Mouse (Mus musculus) embryonic fibroblast, embryonic 13.5 days (primary cell): ENCODE measurements around the gene Gm17542. TPM values are rescaled to one million over a fixed set of nuclear protein-coding genes. Genes with fewer than 3 reads are reported as not detected.
"Not testable (repeated sequence)": the region's sequence is repeated elsewhere in the genome, so short reads cannot be mapped to it uniquely, and the experiment has no call there.

Source experiments
- H3K27ac ChIP-seq: 2 replicates; pipeline ENCODE4 v1.5.1; 2012; ENCODE audit warnings: low read length, control low read depth, inconsistent platforms; ENCODE audit not compliant: insufficient read depth
- H3K4me1 ChIP-seq: 2 replicates; pipeline ENCODE4 v1.6.1; 2011; ENCODE audit warnings: low read length; ENCODE audit not compliant: control insufficient read depth, insufficient read depth
- H3K4me3 ChIP-seq: 2 replicates; pipeline ENCODE4 v1.5.1; 2011; ENCODE audit warnings: mild to moderate bottlenecking, control low read depth, low read length; ENCODE audit not compliant: insufficient read depth
- CTCF ChIP-seq: IDR thresholded peaks from 2 replicates; pipeline ENCODE4 v1.5.1; 2011; ENCODE audit warnings: mild to moderate bottlenecking, control low read depth, low read length, moderate library complexity, borderline replicate concordance; ENCODE audit not compliant: insufficient read depth
- POLR2A ChIP-seq: IDR thresholded peaks from 2 replicates; pipeline ENCODE4 v1.6.1; 2011; ENCODE audit warnings: low read depth, mild to moderate bottlenecking, control low read depth, low read length, moderate library complexity
- polyA plus RNA-seq: library from polyadenylated mRNA; stranded (reverse); fragments of >200 nt; gene quantifications from 2 replicates; pipeline ENCODE4 v1.2.4, GENCODE M21; 2011; ENCODE audit warnings: low read depth; ENCODE audit not compliant: missing spikeins, insufficient read length

The Gm17542 gene
- polyA plus RNA-seq: not detected in 2 replicates

DNA sequence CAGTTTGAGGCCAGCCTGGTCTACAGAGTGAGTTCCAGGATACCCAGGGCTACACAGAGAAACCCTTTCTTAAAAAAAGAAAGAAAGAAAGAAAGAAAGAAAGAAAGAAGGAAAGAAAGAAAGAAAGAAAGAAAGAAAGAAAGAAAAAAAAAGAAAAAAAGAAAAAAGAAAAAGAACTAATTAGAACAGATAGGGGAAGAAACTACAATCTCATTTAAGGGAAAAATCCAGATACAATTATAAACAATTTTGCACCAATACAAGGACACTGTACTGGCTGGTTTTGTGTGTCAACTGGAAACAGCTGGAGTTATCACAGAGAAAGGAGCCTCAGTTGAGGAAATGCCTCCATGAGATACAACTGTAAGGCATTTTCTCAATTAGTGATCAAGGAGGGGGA lies at the start of gene Gm17542:
Gm17542 (minus strand) TSS at position 101 of the 400 bp plus-strand sequence.
- not testable (repeated sequence) for H3K4me1 ChIP-seq, H3K27ac ChIP-seq, H3K4me3 ChIP-seq

DNA sequence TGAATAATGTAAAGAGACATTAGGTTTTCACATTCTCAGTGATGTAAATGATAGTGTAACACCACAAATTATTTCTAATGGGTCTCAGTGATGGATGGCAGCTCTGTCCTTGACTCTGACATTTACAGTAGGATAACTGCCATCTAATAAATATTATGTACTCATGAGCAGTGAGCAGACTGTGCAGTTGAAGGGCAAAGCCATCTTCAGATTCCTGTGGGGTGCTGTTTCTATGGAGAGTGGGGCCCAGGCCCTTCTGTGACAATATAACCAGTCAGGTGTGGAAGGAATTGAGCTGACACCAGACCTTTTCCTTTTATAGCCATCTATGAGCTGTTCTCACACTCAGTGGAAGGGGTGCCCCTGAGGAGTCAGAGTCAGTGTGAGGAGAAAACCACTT lies 21.8 kb upstream of the Gm17542 start:
- TF ChIP-seq POLR2A (no peak), CTCF (no peak)
- Histone ChIP-seq H3K4me1 (no peaks in the 10 kb centered on the region), H3K27ac (no peak overlapping the region), H3K4me3 (no peak overlapping the region)

DNA sequence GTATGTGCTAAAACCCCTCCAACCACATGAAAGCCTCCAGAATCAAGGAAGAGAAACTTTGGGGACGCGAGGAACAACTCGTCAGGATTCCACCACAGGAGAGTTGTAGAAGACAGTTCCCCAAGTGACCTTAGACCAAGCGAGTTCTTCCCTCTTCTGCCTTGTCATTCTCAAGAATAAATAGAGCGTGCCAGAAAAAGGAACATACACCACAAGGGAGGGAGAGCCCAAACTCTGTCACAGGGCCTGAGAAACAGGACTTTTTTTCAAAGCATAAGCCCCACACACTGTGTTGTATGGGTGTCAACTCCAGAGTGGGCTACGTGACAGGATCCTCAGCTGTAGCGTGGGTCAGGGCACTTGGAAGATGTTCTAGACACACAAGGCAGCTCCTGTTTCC lies 20.1 kb upstream of the Gm17542 start:
- Histone ChIP-seq H3K4me3 (no peak overlapping the region), H3K4me1 (no peaks in the 10 kb centered on the region), H3K27ac (no peak overlapping the region)
- TF ChIP-seq POLR2A: no peak
- TF ChIP-seq CTCF: no peak

DNA sequence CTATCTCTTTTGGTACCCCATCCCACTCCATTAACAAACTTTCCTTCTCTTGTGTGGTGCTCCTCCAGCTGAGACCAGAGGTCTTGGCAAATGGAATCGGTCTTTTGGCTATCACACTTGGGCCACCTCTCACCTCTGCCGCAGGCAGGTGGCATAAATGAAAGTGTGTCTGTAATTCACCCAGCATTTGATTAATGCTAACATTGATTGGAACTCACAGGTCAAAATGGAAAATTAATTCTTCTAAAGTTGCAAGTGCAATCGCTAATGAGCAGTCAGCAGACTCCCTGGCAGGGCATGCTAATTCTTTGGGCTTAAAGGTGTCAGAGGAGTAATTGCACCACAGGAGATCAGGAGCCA lies 3.2 kb downstream of the Gm17542 start:
- Histone ChIP-seq H3K4me3 (no peak overlapping the region), H3K27ac (no peak overlapping the region), H3K4me1 (no peaks in the 10 kb centered on the region)
- TF ChIP-seq POLR2A (no peak), CTCF (no peak)

DNA sequence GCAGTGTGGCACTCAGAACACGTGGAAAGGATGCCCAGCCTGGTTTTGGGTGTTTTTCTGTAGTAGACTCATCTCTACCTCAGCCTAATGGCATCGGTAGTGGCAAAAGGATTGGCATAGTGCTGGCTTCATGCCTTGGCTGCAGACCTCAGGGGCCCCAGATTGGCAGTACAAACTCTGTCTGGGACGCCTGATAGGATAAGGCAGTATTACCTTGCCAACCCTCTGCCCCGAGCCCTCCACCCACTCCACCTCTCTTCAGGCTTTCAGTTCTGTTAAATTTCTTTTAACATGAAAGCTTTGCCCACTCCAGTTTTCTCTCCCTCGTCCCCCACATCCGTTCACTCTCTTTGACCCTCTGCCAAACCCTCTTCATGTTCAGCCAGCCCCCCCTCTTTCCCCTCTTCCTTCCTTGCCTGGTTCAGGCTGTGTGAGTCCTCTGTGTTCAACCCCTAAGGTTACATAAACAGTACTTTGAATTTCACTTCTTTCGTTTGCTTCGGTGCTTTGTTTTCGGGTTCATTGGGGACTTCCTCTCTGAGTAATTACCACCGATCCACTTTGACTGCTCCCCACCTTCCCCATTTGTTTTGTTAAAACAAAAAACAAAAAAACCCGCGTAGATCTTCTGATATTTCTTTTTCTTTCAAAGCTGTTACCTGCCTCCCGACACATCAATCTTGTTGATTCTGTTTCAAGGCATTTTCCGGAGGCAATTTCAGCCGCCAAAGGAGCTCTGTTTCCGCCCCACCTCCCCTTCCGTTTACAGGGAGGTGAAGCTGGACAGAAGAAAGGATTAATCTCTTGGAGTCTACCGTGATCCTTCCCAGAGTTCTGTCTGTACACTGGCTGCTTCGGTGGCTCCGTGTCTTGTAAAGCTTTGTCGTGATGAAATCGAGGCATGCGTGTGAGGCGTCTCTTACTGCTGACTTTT lies 3.9 kb downstream of the Gm17542 start:
- H3K4me3 ChIP-seq: no peak overlapping the region
- TF ChIP-seq POLR2A: no peak
- TF ChIP-seq CTCF: no peak
- H3K4me1 ChIP-seq: no peaks in the 10 kb centered on the region
- no peak overlapping the region for H3K27ac ChIP-seq

DNA sequence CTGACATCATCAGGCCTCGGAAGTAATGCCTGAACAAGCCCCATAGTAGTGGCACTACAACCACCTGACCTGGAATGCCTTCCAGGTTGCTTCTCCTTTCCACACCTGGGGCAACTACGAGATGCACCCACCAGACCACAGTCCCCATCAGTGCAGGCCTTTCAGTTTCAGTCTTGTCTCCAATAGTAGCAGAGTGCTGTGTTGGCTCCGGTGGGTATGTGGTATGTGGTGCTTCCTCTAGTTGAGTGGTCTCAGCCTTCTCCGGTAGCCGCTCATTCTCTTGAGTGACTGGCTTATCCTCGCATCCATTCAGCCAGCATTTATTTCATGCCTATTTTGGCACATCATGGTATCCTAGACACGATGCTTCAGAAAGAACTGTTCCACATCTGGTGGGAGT lies 4.8 kb downstream of the Gm17542 start:
- Histone ChIP-seq H3K4me1 (no peaks in the 10 kb centered on the region), H3K27ac (no peak overlapping the region), H3K4me3 (no peak overlapping the region)
- no peak for TF ChIP-seq POLR2A
- no peak for TF ChIP-seq CTCF

DNA sequence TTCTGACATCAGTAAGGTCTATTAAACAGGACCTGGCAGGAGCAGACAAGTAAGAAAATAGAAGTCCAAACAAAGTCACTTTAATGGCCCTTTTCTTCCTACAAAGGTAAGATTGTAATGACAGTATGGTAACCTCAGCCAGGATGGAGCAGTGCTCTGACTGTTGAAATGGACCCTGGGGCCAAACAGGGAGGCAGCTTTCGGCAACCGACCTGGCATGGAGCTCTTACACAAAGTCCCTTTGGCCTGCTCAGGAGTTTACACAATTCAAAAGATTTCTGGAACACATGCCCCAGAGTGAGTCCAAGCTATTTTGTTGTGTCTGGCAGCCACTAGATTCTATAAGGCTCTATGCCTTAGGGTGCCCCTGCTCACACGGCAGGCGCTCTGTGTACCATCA lies 9.0 kb downstream of the Gm17542 start:
- no peak overlapping the region for H3K27ac ChIP-seq
- H3K4me1 ChIP-seq: no peaks in the 10 kb centered on the region
- no peak overlapping the region for H3K4me3 ChIP-seq
- TF ChIP-seq POLR2A (no peak), CTCF (no peak)

DNA sequence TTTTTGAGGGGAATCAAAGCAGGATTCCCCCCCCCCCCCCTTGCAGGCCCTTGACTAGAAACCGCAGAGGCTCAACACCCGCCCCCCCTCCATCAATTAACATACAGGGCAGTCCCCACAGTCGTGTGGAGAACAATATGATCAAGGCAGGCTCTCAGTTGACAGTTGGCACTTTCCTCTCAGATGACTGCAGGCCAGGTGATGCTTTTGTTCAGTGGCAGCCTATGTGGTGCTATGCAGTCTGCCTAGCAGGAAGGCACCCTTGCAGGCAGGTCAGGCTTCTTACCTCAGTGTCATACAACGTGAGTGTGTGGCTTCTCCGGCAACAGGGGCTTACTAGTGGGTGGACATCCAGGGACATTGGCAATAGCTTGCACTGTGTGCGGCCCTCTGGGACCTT lies 17.4 kb downstream of the Gm17542 start:
- Histone ChIP-seq H3K4me3 (no peak overlapping the region), H3K27ac (no peak overlapping the region), H3K4me1 (no peaks in the 10 kb centered on the region)
- TF ChIP-seq CTCF: no peak
- no peak for TF ChIP-seq POLR2A

DNA sequence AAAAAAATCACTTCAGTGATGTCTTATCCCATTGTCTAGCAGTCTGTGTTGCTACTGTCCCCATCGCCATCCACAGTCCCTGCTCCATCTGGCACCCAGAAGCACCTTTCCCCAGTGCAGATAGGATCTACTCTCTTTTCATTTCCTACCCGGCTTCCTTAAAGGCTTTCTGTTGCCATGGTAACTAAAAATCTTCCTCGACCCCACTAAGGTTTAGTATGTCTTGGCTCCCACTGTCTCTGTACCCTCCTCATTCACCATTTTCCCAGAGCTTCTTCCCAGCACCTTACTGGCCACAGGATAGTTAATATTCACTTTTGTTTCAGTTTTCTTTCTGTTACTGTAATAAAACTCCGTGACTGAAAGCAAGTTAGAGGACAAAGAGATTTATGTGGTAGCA lies 17.9 kb downstream of the Gm17542 start:
- Histone ChIP-seq H3K4me3 (no peak overlapping the region), H3K4me1 (no peaks in the 10 kb centered on the region), H3K27ac (no peak overlapping the region)
- no peak for TF ChIP-seq POLR2A
- no peak for TF ChIP-seq CTCF

DNA sequence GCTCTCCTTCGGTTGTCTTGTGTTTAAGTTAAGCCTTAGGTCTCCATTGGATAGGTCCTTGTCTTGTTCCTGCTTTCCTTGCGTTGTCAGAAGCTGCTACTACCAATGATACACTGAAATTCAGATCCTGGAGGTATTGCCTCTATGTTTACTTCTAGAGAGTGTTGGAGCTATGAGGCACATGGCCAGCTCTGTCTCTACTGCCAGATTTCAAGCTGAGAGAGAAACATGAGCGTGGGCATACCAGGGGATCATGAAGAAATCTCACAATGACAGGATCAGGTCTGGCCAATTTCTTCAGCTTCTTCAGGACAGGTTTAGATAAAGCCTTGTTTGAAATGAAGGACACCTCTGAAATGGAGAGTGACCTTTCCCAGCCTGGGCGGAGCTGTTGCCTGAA lies 19.1 kb downstream of the Gm17542 start:
- H3K4me1 ChIP-seq: no peaks in the 10 kb centered on the region
- no peak overlapping the region for H3K27ac ChIP-seq
- no peak for TF ChIP-seq CTCF
- no peak overlapping the region for H3K4me3 ChIP-seq

DNA sequence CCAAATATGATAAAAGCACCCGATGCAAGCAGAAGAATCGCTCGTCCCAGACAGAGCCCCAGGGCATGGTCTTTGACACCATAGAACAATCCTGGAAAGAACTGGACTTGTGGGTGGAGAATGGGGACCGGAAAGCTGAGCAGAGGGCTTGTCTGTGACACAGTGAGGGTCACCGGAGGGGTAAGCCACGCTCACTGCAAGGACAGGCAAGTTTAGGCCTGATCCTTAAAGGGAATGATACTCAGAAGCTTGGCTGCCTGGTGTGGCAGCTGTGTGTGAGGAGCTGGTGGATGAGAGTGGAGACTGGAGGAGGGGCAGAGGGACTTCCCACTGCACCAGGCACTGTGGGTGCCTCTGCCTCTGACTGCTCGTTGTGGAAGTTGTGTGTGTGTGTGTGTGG lies 27.0 kb downstream of the Gm17542 start:
- H3K4me1 ChIP-seq: no peaks in the 10 kb centered on the region
- no peak overlapping the region for H3K27ac ChIP-seq
- H3K4me3 ChIP-seq: no peak overlapping the region
- TF ChIP-seq POLR2A (no peak), CTCF (no peak)
